Mouse (Mus musculus): ENCODE results near the gene Bcorl1.
"Not testable (repeated sequence)": the region's sequence is repeated elsewhere in the genome, so short reads cannot be mapped to it uniquely, and the experiment has no call there.

Bcorl1 gene

GRCm38 (mm10) chrX:48389380-48389779, 48.2 kb downstream of the Bcorl1 start:
- no peak for DNase-seq (ENCODE audit: extremely low spot score, low spot score)

- no peak for DNase-seq (ENCODE audit: extremely low spot score, low spot score)
These were observed 58.8 kb downstream of the Bcorl1 start for GRCm38 (mm10) chrX:48399994-48400393.

GRCm38 (mm10) chrX:48405141-48405540, 64.0 kb downstream of the Bcorl1 start:
- no peak for DNase-seq (ENCODE audit: extremely low spot score, low spot score)

GRCm38 (mm10) chrX:48409611-48410387, 68.6 kb downstream of the Bcorl1 start:
- peak; percentile 84 for DNase-seq (ENCODE audit: extremely low spot score, low spot score)

- DNase-seq (ENCODE audit: extremely low spot score, low spot score), result no peak
These were observed 69.2 kb downstream of the Bcorl1 start for GRCm38 (mm10) chrX:48410388-48410776.

GRCm38 (mm10) chrX:48412629-48413028, 71.5 kb downstream of the Bcorl1 start:
- DNase-seq (ENCODE audit: extremely low spot score, low spot score), result no peak

- DNase-seq (ENCODE audit: extremely low spot score, low spot score), result no peak
These were observed 73.1 kb downstream of the Bcorl1 start for GRCm38 (mm10) chrX:48414291-48414690.

- no peak for DNase-seq (ENCODE audit: extremely low spot score, low spot score)
These were observed 77.3 kb downstream of the Bcorl1 start for GRCm38 (mm10) chrX:48418417-48418816.

GRCm38 (mm10) chrX:48422986-48423385, 81.8 kb downstream of the Bcorl1 start:
- peak; percentile 69 for DNase-seq (ENCODE audit: extremely low spot score, low spot score)

- DNase-seq (ENCODE audit: extremely low spot score, low spot score), result no peak
These were observed 82.5 kb downstream of the Bcorl1 start for GRCm38 (mm10) chrX:48423671-48424070.

GRCm38 (mm10) chrX:48424583-48424982, 83.4 kb downstream of the Bcorl1 start:
- DNase-seq (ENCODE audit: extremely low spot score, low spot score), result no peak

- no peak for DNase-seq (ENCODE audit: extremely low spot score, low spot score)
These were observed 84.1 kb downstream of the Bcorl1 start for GRCm38 (mm10) chrX:48425280-48425679.

GRCm38 (mm10) chrX:48428241-48428640, 87.1 kb downstream of the Bcorl1 start:
- DNase-seq (ENCODE audit: extremely low spot score, low spot score), result no peak

- no peak for DNase-seq (ENCODE audit: extremely low spot score, low spot score)
These were observed 87.5 kb downstream of the Bcorl1 start for GRCm38 (mm10) chrX:48428642-48429041.

- DNase-seq (ENCODE audit: extremely low spot score, low spot score), result no peak
These were observed 87.9 kb downstream of the Bcorl1 start for GRCm38 (mm10) chrX:48429100-48429499.

GRCm38 (mm10) chrX:48429538-48429937, 88.4 kb downstream of the Bcorl1 start:
- no peak for DNase-seq (ENCODE audit: extremely low spot score, low spot score)

- no peak for DNase-seq (ENCODE audit: extremely low spot score, low spot score)
These were observed 91.7 kb downstream of the Bcorl1 start for GRCm38 (mm10) chrX:48432599-48433526.

- no peak for DNase-seq (ENCODE audit: extremely low spot score, low spot score)
These were observed 92.4 kb downstream of the Bcorl1 start for GRCm38 (mm10) chrX:48433527-48433899.

GRCm38 (mm10) chrX:48434251-48434650, 93.1 kb downstream of the Bcorl1 start:
- DNase-seq (ENCODE audit: extremely low spot score, low spot score), result no peak

GRCm38 (mm10) chrX:48435477-48435900, 94.3 kb downstream of the Bcorl1 start:
- DNase-seq (ENCODE audit: extremely low spot score, low spot score), result no peak

- not testable (repeated sequence) for DNase-seq (ENCODE audit: extremely low spot score, low spot score)
These were observed 94.9 kb downstream of the Bcorl1 start for GRCm38 (mm10) chrX:48436082-48436481.

- no peak for DNase-seq (ENCODE audit: extremely low spot score, low spot score)
These were observed 97.9 kb downstream of the Bcorl1 start for GRCm38 (mm10) chrX:48439036-48439435.

Measured in neural tube, embryonic 10.5 days (tissue).